Mouse (Mus musculus): Measurements from ENCODE around the gene Cdc34. TPM values are rescaled to one million over a fixed set of nuclear protein-coding genes. Genes with fewer than 3 reads are reported as not detected.

The Cdc34 gene
- polyA plus RNA-seq, 1 experiment from 2014 or later = 178 TPM

DNA sequence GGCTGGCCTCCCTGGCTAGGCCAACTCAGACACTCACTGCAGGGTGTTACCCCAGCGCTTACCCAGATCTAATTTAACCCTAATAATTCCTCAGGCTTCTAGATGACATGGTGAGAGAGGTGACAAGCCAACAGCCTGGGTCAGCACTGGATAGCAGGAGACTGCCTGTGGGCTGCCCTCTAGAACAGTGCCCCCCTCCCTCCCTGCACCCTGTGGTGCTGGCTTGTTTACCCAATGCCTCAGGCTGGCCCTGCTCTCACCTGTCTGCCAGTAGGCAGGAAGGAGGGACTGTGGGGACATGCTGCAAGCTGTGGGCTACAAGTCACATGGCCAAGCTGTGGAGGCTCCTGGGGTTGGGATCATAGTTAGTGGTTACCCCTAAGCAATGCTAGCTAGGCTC, 25.2 kb downstream of the Cdc34 start:
- H3K36me3 ChIP-seq (ENCODE audit: control insufficient read depth, insufficient read depth, low read length) = peaks cover 21% of the 10 kb centered on the region
- peaks cover 21% of the 10 kb centered on the region for H3K4me1 ChIP-seq (ENCODE audit: control insufficient read depth, insufficient read depth, low read length)
- DNase-seq (ENCODE audit: low spot score, missing footprints) (no peak), ATAC-seq (ENCODE audit: low FRiP score) (no peak)
- no peaks in the 10 kb centered on the region for H3K27me3 ChIP-seq (ENCODE audit: control insufficient read depth, insufficient read depth, low read length)
- no peak overlapping the region; the same call in 1 of the 2 replicates for H3K9ac ChIP-seq (ENCODE audit: low read length)
- no peak overlapping the region for H3K4me3 ChIP-seq (ENCODE audit: low read depth, low read length)
- no peaks in the 10 kb centered on the region for H3K9me3 ChIP-seq (ENCODE audit: control insufficient read depth, low read length)
- 71% methylated on average over 1 of the region's 1 CpGs for WGBS
- H3K4me2 ChIP-seq = peak overlapping the region; percentile 99; the same call in 1 of the 2 replicates
- no peak overlapping the region for H3K27ac ChIP-seq (ENCODE audit: low read depth, low read length)

DNA sequence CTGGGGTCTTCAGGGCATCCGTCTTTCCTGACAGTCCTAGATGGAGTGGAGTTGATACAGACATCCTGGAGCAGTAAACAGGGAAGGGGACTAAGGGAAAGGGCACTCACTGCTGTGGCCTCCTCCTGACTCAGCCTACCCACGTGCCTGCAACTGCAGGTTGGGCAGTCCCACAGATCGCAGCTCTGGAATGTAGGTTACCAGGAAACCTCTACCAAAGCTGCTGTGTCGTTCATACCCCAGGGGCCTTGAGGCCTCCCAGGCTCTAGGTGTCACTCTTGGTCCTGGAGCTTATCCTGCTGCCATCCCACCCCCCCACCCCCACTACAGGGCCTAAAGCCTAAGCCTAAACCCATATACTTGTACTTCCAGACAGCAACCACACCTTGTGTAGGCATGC, 25.8 kb downstream of the Cdc34 start:
- ATAC-seq (ENCODE audit: low FRiP score) (no peak), DNase-seq (ENCODE audit: low spot score, missing footprints) (no peak)
- Histone ChIP-seq H3K36me3 (ENCODE audit: control insufficient read depth, insufficient read depth, low read length) (peaks cover 21% of the 10 kb centered on the region), H3K4me3 (ENCODE audit: low read depth, low read length) (no peak overlapping the region), H3K4me1 (ENCODE audit: control insufficient read depth, insufficient read depth, low read length) (peaks cover 21% of the 10 kb centered on the region), H3K27ac (ENCODE audit: low read depth, low read length) (no peak overlapping the region), H3K9me3 (ENCODE audit: control insufficient read depth, low read length) (no peaks in the 10 kb centered on the region), H3K4me2 (no peak overlapping the region), H3K27me3 (ENCODE audit: control insufficient read depth, insufficient read depth, low read length) (no peaks in the 10 kb centered on the region), H3K9ac (ENCODE audit: low read length) (no peak overlapping the region)
- 67% methylated on average over 4 of the region's 4 CpGs for WGBS

- Histone ChIP-seq H3K9me3 (ENCODE audit: control insufficient read depth, low read length) (no peaks in the 10 kb centered on the region), H3K4me3 (ENCODE audit: low read depth, low read length) (no peak overlapping the region), H3K4me2 (no peak overlapping the region), H3K27me3 (ENCODE audit: control insufficient read depth, insufficient read depth, low read length) (no peaks in the 10 kb centered on the region), H3K36me3 (ENCODE audit: control insufficient read depth, insufficient read depth, low read length) (peaks cover 21% of the 10 kb centered on the region), H3K4me1 (ENCODE audit: control insufficient read depth, insufficient read depth, low read length) (peaks cover 21% of the 10 kb centered on the region), H3K27ac (ENCODE audit: low read depth, low read length) (no peak overlapping the region), H3K9ac (ENCODE audit: low read length) (no peak overlapping the region)
- ATAC-seq (ENCODE audit: low FRiP score) = no peak
- no peak for DNase-seq (ENCODE audit: low spot score, missing footprints)
- 90% methylated on average over 21 of the region's 21 CpGs for WGBS
Measured at GRCm38 (mm10) chr10:79708668-79709067, 26.7 kb downstream of the Cdc34 start.

DNA sequence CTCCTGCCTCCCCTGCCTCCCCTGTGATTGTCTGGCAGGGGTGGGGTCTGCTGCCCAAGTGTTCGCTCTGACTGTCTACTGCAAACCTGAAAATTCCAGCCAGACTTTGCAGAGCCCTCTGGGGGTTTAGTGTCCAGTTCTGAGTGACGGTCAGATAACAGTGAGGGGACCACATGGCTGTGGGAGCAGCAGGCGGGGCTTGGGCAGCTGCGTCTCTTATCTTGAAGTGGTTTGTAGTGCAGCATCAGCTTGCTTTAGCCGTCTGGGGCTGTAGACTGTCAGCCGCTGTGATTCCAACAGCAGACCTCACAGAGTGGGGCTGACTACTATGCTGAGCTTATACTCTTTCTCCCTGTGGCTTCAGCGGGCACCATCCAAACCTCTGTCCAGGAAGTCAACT, 27.3 kb downstream of the Cdc34 start:
- Histone ChIP-seq H3K4me2 (no peak overlapping the region), H3K36me3 (ENCODE audit: control insufficient read depth, insufficient read depth, low read length) (peaks cover 21% of the 10 kb centered on the region), H3K9ac (ENCODE audit: low read length) (no peak overlapping the region), H3K4me1 (ENCODE audit: control insufficient read depth, insufficient read depth, low read length) (peaks cover 21% of the 10 kb centered on the region), H3K9me3 (ENCODE audit: control insufficient read depth, low read length) (no peaks in the 10 kb centered on the region), H3K4me3 (ENCODE audit: low read depth, low read length) (no peak overlapping the region), H3K27me3 (ENCODE audit: control insufficient read depth, insufficient read depth, low read length) (no peaks in the 10 kb centered on the region; the same call in 1 of the 2 replicates), H3K27ac (ENCODE audit: low read depth, low read length) (no peak overlapping the region)
- no peak for DNase-seq (ENCODE audit: low spot score, missing footprints)
- no peak for ATAC-seq (ENCODE audit: low FRiP score)
- WGBS = 84% methylated on average over 7 of the region's 7 CpGs

GRCm38 (mm10) chr10:79712029-79712428, 30.0 kb downstream of the Cdc34 start:
- H3K9ac ChIP-seq (ENCODE audit: low read length) = no peak overlapping the region
- no peak overlapping the region for H3K27ac ChIP-seq (ENCODE audit: low read depth, low read length)
- peaks cover 21% of the 10 kb centered on the region for H3K27me3 ChIP-seq (ENCODE audit: control insufficient read depth, insufficient read depth, low read length)
- no peaks in the 10 kb centered on the region for H3K9me3 ChIP-seq (ENCODE audit: control insufficient read depth, low read length)
- H3K4me1 ChIP-seq (ENCODE audit: control insufficient read depth, insufficient read depth, low read length) = peaks cover 6% of the 10 kb centered on the region
- whole genome bisulfite sequencing = 86% methylated on average over 1 of the region's 1 CpGs
- H3K4me2 ChIP-seq = no peak overlapping the region
- no peak overlapping the region for H3K4me3 ChIP-seq (ENCODE audit: low read depth, low read length)
- H3K36me3 ChIP-seq (ENCODE audit: control insufficient read depth, insufficient read depth, low read length) = peaks cover 21% of the 10 kb centered on the region
- peak; percentile 22; the same call in 1 of the 2 replicates for ATAC-seq (ENCODE audit: low FRiP score)
- no peak for DNase-seq (ENCODE audit: low spot score, missing footprints)

DNA sequence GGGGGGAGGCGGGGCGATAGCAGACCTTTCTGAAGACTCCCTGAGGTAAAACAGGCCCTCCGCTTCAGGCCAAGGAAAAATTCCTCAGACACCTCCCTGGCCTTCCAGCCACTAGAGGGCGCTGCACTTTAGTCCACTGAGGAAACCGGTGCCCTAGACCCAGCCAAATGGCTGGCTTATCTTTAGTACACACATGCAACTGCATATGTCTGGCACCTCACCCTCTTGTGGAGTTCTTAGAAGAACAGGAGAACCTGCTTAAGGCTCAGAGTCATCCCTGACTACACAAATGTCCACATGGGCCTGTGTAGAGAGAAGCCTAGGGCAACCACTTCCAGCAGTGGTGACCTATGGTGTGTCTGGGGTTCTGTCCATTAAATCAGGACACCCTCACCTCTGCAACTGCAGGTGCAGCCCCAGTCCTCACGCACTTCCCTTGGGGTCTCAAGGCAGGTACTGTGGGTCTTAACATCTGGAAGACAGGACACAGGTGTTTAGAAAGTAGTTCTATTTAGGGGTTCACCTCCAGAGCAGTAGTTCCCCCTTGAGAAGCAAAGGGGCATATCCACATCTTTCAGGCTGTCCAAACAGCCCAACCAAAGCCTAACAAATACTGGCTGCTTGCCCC, 30.6 kb downstream of the Cdc34 start:
- WGBS = 10% methylated on average over 4 of the region's 6 CpGs
- Histone ChIP-seq H3K27ac (ENCODE audit: low read depth, low read length) (no peak overlapping the region), H3K4me2 (no peak overlapping the region)

DNA sequence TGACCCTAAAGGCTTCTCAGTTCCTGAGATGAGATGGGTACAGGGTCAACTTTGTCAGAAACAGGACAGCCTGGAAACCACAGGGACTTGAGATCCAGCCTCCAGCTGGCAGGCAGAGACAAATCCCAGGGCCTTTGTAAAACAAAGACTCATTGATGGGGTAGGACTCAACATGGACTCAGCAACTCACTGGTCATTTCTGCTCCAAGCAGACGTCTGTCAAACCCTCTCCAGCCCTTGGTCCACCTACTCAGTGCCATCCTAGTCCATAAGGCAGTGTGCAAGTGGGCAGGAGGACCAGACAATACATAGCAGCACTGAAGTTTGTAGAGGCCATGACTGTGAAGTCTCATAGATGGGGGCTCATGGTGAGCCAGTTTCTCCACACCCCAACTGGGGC, 31.2 kb downstream of the Cdc34 start:
- Histone ChIP-seq H3K4me2 (no peak overlapping the region), H3K9ac (ENCODE audit: low read length) (no peak overlapping the region), H3K4me3 (ENCODE audit: low read depth, low read length) (no peak overlapping the region), H3K27ac (ENCODE audit: low read depth, low read length) (no peak overlapping the region), H3K4me1 (ENCODE audit: control insufficient read depth, insufficient read depth, low read length) (peaks cover 13% of the 10 kb centered on the region), H3K27me3 (ENCODE audit: control insufficient read depth, insufficient read depth, low read length) (peaks cover 32% of the 10 kb centered on the region), H3K36me3 (ENCODE audit: control insufficient read depth, insufficient read depth, low read length) (peaks cover 21% of the 10 kb centered on the region), H3K9me3 (ENCODE audit: control insufficient read depth, low read length) (no peaks in the 10 kb centered on the region)
- no peak for ATAC-seq (ENCODE audit: low FRiP score)
- no peak for DNase-seq (ENCODE audit: low spot score, missing footprints)
- 23% methylated on average over 1 of the region's 1 CpGs for WGBS

More for the DNA sequence above, 30.6 kb downstream of the Cdc34 start:
- peak; percentile 41 for ATAC-seq (ENCODE audit: low FRiP score)
- Histone ChIP-seq H3K9ac (ENCODE audit: low read length) (no peak overlapping the region), H3K9me3 (ENCODE audit: control insufficient read depth, low read length) (no peaks in the 10 kb centered on the region), H3K27me3 (ENCODE audit: control insufficient read depth, insufficient read depth, low read length) (peaks cover 27% of the 10 kb centered on the region), H3K36me3 (ENCODE audit: control insufficient read depth, insufficient read depth, low read length) (peaks cover 21% of the 10 kb centered on the region), H3K4me1 (ENCODE audit: control insufficient read depth, insufficient read depth, low read length) (peaks cover 12% of the 10 kb centered on the region), H3K4me3 (ENCODE audit: low read depth, low read length) (no peak overlapping the region)
- peak; percentile 98 for DNase-seq (ENCODE audit: low spot score, missing footprints)

GRCm38 (mm10) chr10:79714996-79715395, 33.0 kb downstream of the Cdc34 start:
- H3K27me3 ChIP-seq (ENCODE audit: control insufficient read depth, insufficient read depth, low read length) = peaks cover 41% of the 10 kb centered on the region
- DNase-seq (ENCODE audit: low spot score, missing footprints) = no peak
- ATAC-seq (ENCODE audit: low FRiP score) = no peak

GRCm38 (mm10) chr10:79716254-79716987, 34.4 kb downstream of the Cdc34 start, which contains the start of gene Hcn2:
TSS of gene Hcn2 (plus strand) at chr10:79716634.
- peaks cover 41% of the 10 kb centered on the region for H3K27me3 ChIP-seq (ENCODE audit: control insufficient read depth, insufficient read depth, low read length)
- peak within 1 kb of the TSS; percentile 60 for H3K4me3 ChIP-seq (ENCODE audit: low read depth, low read length)
- H3K36me3 ChIP-seq (ENCODE audit: control insufficient read depth, insufficient read depth, low read length) = peaks cover 5% of the 10 kb centered on the region
- ATAC-seq (ENCODE audit: low FRiP score) = peak; percentile 61; the same call in 1 of the 2 replicates
- DNase-seq (ENCODE audit: low spot score, missing footprints) = no peak
- peak within 1 kb of the TSS; percentile 92 for H3K4me2 ChIP-seq
- 2% methylated on average over 63 of the region's 91 CpGs for WGBS
- H3K4me1 ChIP-seq (ENCODE audit: control insufficient read depth, insufficient read depth, low read length) = peaks cover 13% of the 10 kb centered on the region
- peak within 1 kb of the TSS; percentile 54 for H3K9ac ChIP-seq (ENCODE audit: low read length)
- H3K9me3 ChIP-seq (ENCODE audit: control insufficient read depth, low read length) = no peaks in the 10 kb centered on the region
- no peak within 1 kb of the TSS for H3K27ac ChIP-seq (ENCODE audit: low read depth, low read length)

More at GRCm38 (mm10) chr10:79714996-79715395, 33.0 kb downstream of the Cdc34 start:
- H3K9me3 ChIP-seq (ENCODE audit: control insufficient read depth, low read length) = no peaks in the 10 kb centered on the region
- H3K36me3 ChIP-seq (ENCODE audit: control insufficient read depth, insufficient read depth, low read length) = peaks cover 15% of the 10 kb centered on the region
- no peak overlapping the region for H3K27ac ChIP-seq (ENCODE audit: low read depth, low read length)
- peaks cover 13% of the 10 kb centered on the region for H3K4me1 ChIP-seq (ENCODE audit: control insufficient read depth, insufficient read depth, low read length)
- H3K4me3 ChIP-seq (ENCODE audit: low read depth, low read length) = no peak overlapping the region
- H3K9ac ChIP-seq (ENCODE audit: low read length) = no peak overlapping the region
- H3K4me2 ChIP-seq = no peak overlapping the region
- whole genome bisulfite sequencing = 71% methylated on average over 4 of the region's 4 CpGs

All from midbrain, embryonic 11.5 days (tissue).